Mouse (Mus musculus) CH12.LX (cell line): ENCODE results near the gene Slc27a4. TPM values are rescaled to one million over a fixed set of nuclear protein-coding genes. Genes with fewer than 3 reads are reported as not detected.

Experiments
- DNase-seq: peaks from one replicate; pipeline ENCODE4 v3.0.0-alpha.2; 2013; ENCODE audit errors: extremely low read depth
- H3K27ac ChIP-seq: 2 replicates; pipeline ENCODE4 v1.5.1; 2012; ENCODE audit warnings: low read depth, mild to moderate bottlenecking, control low read depth, moderate library complexity; ENCODE audit not compliant: insufficient read depth
- H3K27me3 ChIP-seq: replicated peaks from 2 replicates; pipeline ENCODE3; 2012; ENCODE audit warnings: inconsistent platforms
- H3K36me3 ChIP-seq, 2 experiments: replicated peaks in 1 of 2; 2 replicates each; pipeline versions ENCODE3 to v1.6.1; 2012; ENCODE audit warnings: inconsistent platforms in 1 of 2, low read length in 1 of 2, mild to moderate bottlenecking in 1 of 2, mixed read lengths in 1 of 2, moderate library complexity in 1 of 2; ENCODE audit not compliant: control insufficient read depth in 1 of 2, insufficient read depth in 1 of 2
- H3K4me1 ChIP-seq, 2 experiments: 2 replicates each; pipeline ENCODE4 v1.6.1; 2012; ENCODE audit warnings: inconsistent platforms in 1 of 2, moderate library complexity in 1 of 2; ENCODE audit not compliant: insufficient read depth in 2 of 2, control insufficient read depth in 1 of 2
- H3K4me2 ChIP-seq: 2 replicates; pipeline ENCODE4 v1.6.1; 2012; ENCODE audit warnings: low read depth, mild to moderate bottlenecking, control low read depth; ENCODE audit not compliant: poor library complexity, insufficient read depth, severe bottlenecking
- H3K4me3 ChIP-seq, 3 experiments: fragments of 150-350 bp in 1 of 3; sonication (generic) in 1 of 3; replicated peaks in 1 of 3; 2 replicates each; pipeline versions ENCODE3 to v1.5.1; 2011 to 2012; ENCODE audit warnings: low read depth in 2 of 3, low read length in 2 of 3, mild to moderate bottlenecking in 2 of 3, moderate library complexity in 2 of 3, control low read depth in 1 of 3, improper control_type of control experiment in 1 of 3, inconsistent platforms in 1 of 3, mixed read lengths in 1 of 3; ENCODE audit not compliant: poor library complexity in 1 of 3
- H3K79me2 ChIP-seq: replicated peaks from 2 replicates; pipeline ENCODE4 v1.6.1; 2012; ENCODE audit warnings: mild to moderate bottlenecking, moderate library complexity; ENCODE audit not compliant: control insufficient read depth, poor library complexity, insufficient read depth, severe bottlenecking; ENCODE audit errors: extremely low read depth
- H3K9ac ChIP-seq: 2 replicates; pipeline ENCODE4 v1.6.1; 2012; ENCODE audit warnings: low read depth, mild to moderate bottlenecking, control low read depth, moderate library complexity; ENCODE audit not compliant: insufficient read depth
- H3K9me3 ChIP-seq: replicated peaks from 2 replicates; pipeline ENCODE3; 2012; ENCODE audit warnings: low read length, inconsistent platforms, mixed read lengths
- BHLHE40 ChIP-seq: IDR thresholded peaks from 2 replicates; pipeline ENCODE4 v1.6.1; 2011; ENCODE audit warnings: mild to moderate bottlenecking, low read depth, low read length, improper control_type of control experiment
- E2F4 ChIP-seq: IDR thresholded peaks from 2 replicates; pipeline ENCODE4 v1.6.1; 2011; ENCODE audit warnings: low read depth, low read length, improper control_type of control experiment; ENCODE audit not compliant: insufficient replicate concordance
- ELF1 ChIP-seq: IDR thresholded peaks from 2 replicates; pipeline ENCODE4 v1.6.1; 2014; ENCODE audit warnings: low read depth, mild to moderate bottlenecking, inconsistent platforms, low read length, improper control_type of control experiment
- ETS1 ChIP-seq: conservative IDR thresholded peaks from 2 replicates; pipeline ENCODE4 v1.6.1; 2012; ENCODE audit warnings: low read depth, mild to moderate bottlenecking, inconsistent platforms, low read length, improper control_type of control experiment, moderate library complexity
- GABPA ChIP-seq: IDR thresholded peaks from 2 replicates; pipeline ENCODE4 v1.6.1; 2012; ENCODE audit warnings: low read depth, low read length, improper control_type of control experiment, inconsistent platforms; ENCODE audit not compliant: insufficient replicate concordance
- HCFC1 ChIP-seq: IDR thresholded peaks from 2 replicates; pipeline ENCODE4 v1.6.1; 2012; ENCODE audit warnings: low read depth, mild to moderate bottlenecking, inconsistent platforms, low read length, improper control_type of control experiment
- IRF4 ChIP-seq: IDR thresholded peaks from 2 replicates; pipeline ENCODE4 v1.6.1; 2014; ENCODE audit warnings: low read depth, mild to moderate bottlenecking, inconsistent platforms, low read length, improper control_type of control experiment
- JUN ChIP-seq: IDR thresholded peaks from 2 replicates; pipeline ENCODE4 v1.6.1; 2011; ENCODE audit warnings: low read depth, mild to moderate bottlenecking, low read length, improper control_type of control experiment, moderate library complexity; ENCODE audit not compliant: insufficient read depth
- JUND ChIP-seq: conservative IDR thresholded peaks from 2 replicates; pipeline ENCODE4 v1.6.1; 2011; ENCODE audit warnings: low read depth, low read length, improper control_type of control experiment
- KAT2A ChIP-seq: IDR thresholded peaks from 2 replicates; pipeline ENCODE4 v1.6.1; 2012; ENCODE audit warnings: low read length, improper control_type of control experiment, inconsistent platforms; ENCODE audit not compliant: insufficient replicate concordance
- MAFK ChIP-seq: IDR thresholded peaks from 2 replicates; pipeline ENCODE4 v1.6.1; 2011; ENCODE audit warnings: low read length, improper control_type of control experiment; ENCODE audit not compliant: insufficient replicate concordance
- MAX ChIP-seq: IDR thresholded peaks from 2 replicates; pipeline ENCODE4 v1.6.1; 2011; ENCODE audit warnings: low read length, improper control_type of control experiment
- MAZ ChIP-seq: IDR thresholded peaks from 2 replicates; pipeline ENCODE4 v1.6.1; 2012; ENCODE audit warnings: low read depth, mild to moderate bottlenecking, inconsistent platforms, low read length, improper control_type of control experiment, moderate library complexity
- MEF2A ChIP-seq: IDR thresholded peaks from 2 replicates; pipeline ENCODE4 v1.6.1; 2014; ENCODE audit warnings: low read depth, mild to moderate bottlenecking, inconsistent platforms, low read length, improper control_type of control experiment, borderline replicate concordance
- MXI1 ChIP-seq: IDR thresholded peaks from 2 replicates; pipeline ENCODE4 v1.6.1; 2011; ENCODE audit warnings: mild to moderate bottlenecking, low read depth, low read length, improper control_type of control experiment
- MYC ChIP-seq: IDR thresholded peaks from 2 replicates; pipeline ENCODE4 v1.6.1; 2011; ENCODE audit warnings: low read depth, mild to moderate bottlenecking, improper control_type of control experiment, low read length
- NELFE ChIP-seq: IDR thresholded peaks from 2 replicates; pipeline ENCODE4 v1.6.1; 2011; ENCODE audit warnings: low read depth, low read length, improper control_type of control experiment
- NRF1 ChIP-seq: IDR thresholded peaks from 2 replicates; pipeline ENCODE4 v1.6.1; 2014; ENCODE audit warnings: low read depth, mild to moderate bottlenecking, inconsistent platforms, low read length, improper control_type of control experiment, moderate library complexity
- POLR2A ChIP-seq: IDR thresholded peaks from 2 replicates; pipeline ENCODE4 v1.6.1; 2011; ENCODE audit warnings: low read depth, mild to moderate bottlenecking, improper control_type of control experiment, low read length
- POLR2AphosphoS2 ChIP-seq: IDR thresholded peaks from 2 replicates; pipeline ENCODE4 v1.6.1; 2011; ENCODE audit warnings: low read depth, low read length, improper control_type of control experiment
- RCOR1 ChIP-seq: conservative IDR thresholded peaks from 2 replicates; pipeline ENCODE4 v1.6.1; 2012; ENCODE audit warnings: low read depth, mild to moderate bottlenecking, inconsistent platforms, low read length, improper control_type of control experiment
- SIN3A ChIP-seq: IDR thresholded peaks from 2 replicates; pipeline ENCODE4 v1.6.1; 2012; ENCODE audit warnings: low read length, improper control_type of control experiment, inconsistent platforms
- SMC3 ChIP-seq: IDR thresholded peaks from 2 replicates; pipeline ENCODE4 v1.6.1; 2011; ENCODE audit warnings: low read depth, low read length, improper control_type of control experiment
- TCF12 ChIP-seq: IDR thresholded peaks from 2 replicates; pipeline ENCODE4 v1.6.1; 2014; ENCODE audit warnings: low read depth, mild to moderate bottlenecking, inconsistent platforms, low read length, improper control_type of control experiment
- USF1 ChIP-seq: IDR thresholded peaks from 2 replicates; pipeline ENCODE4 v1.6.1; 2014; ENCODE audit warnings: low read depth, mild to moderate bottlenecking, inconsistent platforms, low read length, improper control_type of control experiment
- ZC3H11A ChIP-seq: IDR thresholded peaks from 2 replicates; pipeline ENCODE4 v1.6.1; 2012; ENCODE audit warnings: low read depth, mild to moderate bottlenecking, inconsistent platforms, low read length, improper control_type of control experiment
- ZKSCAN1 ChIP-seq: IDR thresholded peaks from 2 replicates; pipeline ENCODE4 v1.6.1; 2012; ENCODE audit warnings: low read depth, inconsistent platforms, low read length, improper control_type of control experiment, borderline replicate concordance
- ZMIZ1 ChIP-seq: IDR thresholded peaks from 2 replicates; pipeline ENCODE4 v1.6.1; 2012; ENCODE audit warnings: low read depth, mild to moderate bottlenecking, inconsistent platforms, low read length, improper control_type of control experiment
- ZNF384 ChIP-seq: IDR thresholded peaks from 2 replicates; pipeline ENCODE4 v1.6.1; 2012; ENCODE audit warnings: low read depth, low read length, improper control_type of control experiment, inconsistent platforms
- dilution Hi-C: fragments of 300-500 bp; cut with MboI; formaldehyde crosslinking; loops from 2 replicates; pipeline ENCODE4 v1.14.3; 2020; ENCODE audit warnings: low sequenced_read_pairs; ENCODE audit not compliant: extremely low pct_unique_long_range_greater_than_20kb, extremely low pct_ligation_motif_present
- in situ Hi-C: fragments of 300-500 bp; cut with MboI; formaldehyde crosslinking; loops from 3 replicates; pipeline ENCODE4 v1.14.3; 2019; ENCODE audit warnings: low sequenced_read_pairs, low pct_ligation_motif_present, low pct_unique_long_range_greater_than_20kb, mixed read lengths
- polyA plus RNA-seq: library from polyadenylated mRNA; unstranded; fragments of >175 nt; gene quantifications from 2 replicates; pipeline ENCODE4 v1.2.1, GENCODE M21; 2012; ENCODE audit warnings: low read depth; ENCODE audit not compliant: insufficient read length
- total RNA-seq, 2 experiments: library from RNA; depleted of rRNA; stranded (reverse); fragments of 300-350 nt in 1 of 2; fragments of >200 nt in 1 of 2; gene quantifications; 2 replicates each; pipeline ENCODE4 v1.2.3; 2012 to 2014

The Slc27a4 gene
- total and polyA plus RNA-seq, 3 experiments: 4.7 to 11.3 (median 4.8) TPM

- no peak for TF ChIP-seq ELF1
- no peak for TF ChIP-seq USF1
- no peak for TF ChIP-seq GABPA
- no peak for TF ChIP-seq E2F4
- no peak for TF ChIP-seq JUND
- no peak for TF ChIP-seq IRF4
- TF ChIP-seq TCF12: no peak
- no peak for TF ChIP-seq POLR2A
- TF ChIP-seq KAT2A: no peak
- TF ChIP-seq JUN: no peak
- TF ChIP-seq ZNF384: no peak
- no peak for TF ChIP-seq HCFC1
- TF ChIP-seq MAZ: no peak
- TF ChIP-seq SMC3: no peak
- no peak for TF ChIP-seq ZC3H11A
- no peak for TF ChIP-seq MYC
- TF ChIP-seq MEF2A: no peak
- TF ChIP-seq NELFE: no peak
- no peak for TF ChIP-seq MXI1
- in situ Hi-C loops (no loop called here), dilution Hi-C loops (no loop called here)
- no peak overlapping the region for H3K27ac ChIP-seq
- no peaks in the 10 kb centered on the region for H3K27me3 ChIP-seq
- peaks cover 16% of the 10 kb centered on the region for H3K9me3 ChIP-seq
- H3K4me2 ChIP-seq: no peak overlapping the region
- peaks cover 53 to 69% of the 10 kb centered on the region in 2 experiments for H3K36me3 ChIP-seq
- peaks cover 4 to 16% of the 10 kb centered on the region in 2 experiments; a peak in 3 of 4 replicates for H3K4me1 ChIP-seq
- H3K4me3 ChIP-seq: no peak overlapping the region
- no peak overlapping the region for H3K9ac ChIP-seq
- peaks cover 16% of the 10 kb centered on the region for H3K79me2 ChIP-seq
- no peak for DNase-seq
Observed at GRCm38 (mm10) chr2:29784290-29784689, 18.1 kb upstream of the Slc27a4 start.

DNA sequence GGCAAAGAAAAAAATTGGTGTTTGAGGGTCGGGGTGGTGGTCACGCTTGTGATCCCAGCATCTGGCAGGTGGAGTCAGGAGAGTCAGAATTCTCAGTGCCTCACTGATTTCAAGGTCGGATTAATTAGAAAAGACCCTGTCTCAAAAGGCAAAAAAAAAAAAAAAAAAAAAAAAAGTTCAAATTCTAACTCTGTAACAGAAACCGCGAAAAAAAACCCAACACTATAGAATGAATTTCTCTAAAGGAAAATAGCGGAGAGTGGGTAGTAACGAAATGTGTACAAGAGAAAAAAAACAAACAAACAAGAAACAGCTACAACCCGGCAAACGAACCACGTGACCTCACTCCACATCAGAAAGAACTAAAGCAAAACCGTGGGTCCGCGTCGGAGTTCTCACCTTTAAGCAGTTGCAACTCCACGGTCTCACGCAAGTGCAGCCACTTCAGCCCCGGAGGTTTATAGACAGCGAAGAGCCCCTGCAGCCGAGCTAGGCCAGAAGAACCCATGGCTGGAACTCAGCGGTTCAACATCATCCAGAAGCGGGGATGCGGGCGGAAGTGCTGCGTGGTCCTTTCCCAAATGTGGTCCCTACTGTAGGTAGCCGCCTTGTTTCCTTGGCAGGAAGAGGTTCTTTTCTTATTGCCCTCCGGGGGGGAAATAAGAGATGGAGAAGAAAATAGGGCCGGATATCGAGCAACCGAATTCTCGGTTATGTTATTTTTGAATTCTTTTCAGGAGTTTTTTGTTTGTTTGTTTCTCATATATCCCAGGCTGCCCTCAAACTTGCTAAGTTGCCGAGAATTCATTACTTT is 15.1 kb upstream of the Slc27a4 start, which contains the start of gene Coq4:
TSS of gene Coq4 (plus strand) at position 390 of the 814 bp plus-strand sequence.
- Histone ChIP-seq H3K4me1 (peaks cover 4 to 18% of the 10 kb centered on the region in 2 experiments; a peak in 3 of 4 replicates), H3K27ac (peak within 1 kb of the TSS; percentile 8; the same call in 1 of the 2 replicates), H3K36me3 (peaks cover 52 to 69% of the 10 kb centered on the region in 2 experiments), H3K4me3 (peak within 1 kb of the TSS; percentile 80 to 97 (median 89)), H3K27me3 (no peaks in the 10 kb centered on the region), H3K9me3 (peaks cover 7% of the 10 kb centered on the region), H3K4me2 (peak within 1 kb of the TSS; percentile 98), H3K79me2 (peaks cover 16% of the 10 kb centered on the region), H3K9ac (peak within 1 kb of the TSS; percentile 87)
- dilution Hi-C loops (no loop called here), in situ Hi-C loops (no loop called here)
- peak; percentile 95 for DNase-seq
- no peak for TF ChIP-seq SMC3
- TF ChIP-seq USF1: peak; percentile 86
- TF ChIP-seq RCOR1: peak; percentile 79; the same call in 1 of the 2 replicates
- TF ChIP-seq E2F4: peak; percentile 84; the same call in 1 of the 2 replicates
- TF ChIP-seq ZC3H11A: no peak
- no peak; the same call in 1 of the 2 replicates for TF ChIP-seq GABPA
- TF ChIP-seq MAFK: no peak
- no peak; the same call in none of the 2 replicates for TF ChIP-seq IRF4
- peak; percentile 84; the same call in 1 of the 2 replicates for TF ChIP-seq MAX
- peak; percentile 72; the same call in 1 of the 2 replicates for TF ChIP-seq POLR2AphosphoS2
- TF ChIP-seq MEF2A: no peak; the same call in 1 of the 2 replicates
- peak; percentile 58 for TF ChIP-seq BHLHE40
- peak; percentile 78 for TF ChIP-seq TCF12
- TF ChIP-seq HCFC1: peak; percentile 94
- no peak for TF ChIP-seq NRF1
- no peak for TF ChIP-seq ZKSCAN1
- TF ChIP-seq ELF1: peak; percentile 84
- TF ChIP-seq SIN3A: peak; percentile 80
- no peak for TF ChIP-seq ETS1
- peak; percentile 34; the same call in 1 of the 2 replicates for TF ChIP-seq ZMIZ1
